Mouse (Mus musculus): ENCODE data around the gene Zbtb16.

GRCm38 (mm10) chr9:48801322-48801721 is 34.7 kb downstream of the Zbtb16 start:
- TF ChIP-seq CTCF (conservative IDR thresholded peaks at IDR 0.05; ENCODE audit: low read length) (no peak), NANOG (IDR thresholded peaks at IDR 0.05; ENCODE audit: borderline replicate concordance, low read length) (no peak), POU5F1 (IDR thresholded peaks at IDR 0.05; ENCODE audit: borderline replicate concordance, low read length) (no peak)
